Mouse (Mus musculus) hindbrain, embryonic 14.5 days (tissue): ENCODE results near the gene Stard13. TPM values are rescaled to one million over a fixed set of nuclear protein-coding genes. Genes with fewer than 3 reads are reported as not detected.

ENCODE experiments used
- ATAC-seq: fragments of 200-750 bp; cut with Nextera tagmentation; 2 replicates; pipeline ENCODE4 v1.8.0; 2017; ENCODE audit warnings: moderate number of reproducible peaks, mild to moderate bottlenecking, moderate TSS enrichment, moderate library complexity; ENCODE audit not compliant: low FRiP score
- DNase-seq: peaks from one replicate; pipeline ENCODE4 v3.0.0-alpha.2; 2015; ENCODE audit warnings: low spot score
- H3K27ac ChIP-seq: fragments of 300-500 bp; sonication (generic); 2 replicates; pipeline ENCODE4 v1.5.1; 2014; ENCODE audit warnings: mild to moderate bottlenecking, moderate library complexity
- H3K27me3 ChIP-seq: fragments of 300-500 bp; sonication (generic); 2 replicates; pipeline ENCODE4 v1.6.1; 2014; ENCODE audit warnings: mild to moderate bottlenecking, low read length, mixed read lengths; ENCODE audit not compliant: control insufficient read depth, insufficient read depth
- H3K36me3 ChIP-seq: fragments of 300-500 bp; sonication (generic); replicated peaks from 2 replicates; pipeline ENCODE4 v1.6.1; 2014; ENCODE audit not compliant: control insufficient read depth, insufficient read depth
- H3K4me1 ChIP-seq: fragments of 300-500 bp; sonication (generic); replicated peaks from 2 replicates; pipeline ENCODE4 v1.6.1; 2014; ENCODE audit warnings: antibody characterized with exemption, low read length, mixed read lengths; ENCODE audit not compliant: control insufficient read depth, insufficient read depth
- H3K4me2 ChIP-seq: fragments of 300-500 bp; sonication (generic); replicated peaks from 2 replicates; pipeline ENCODE4 v1.6.1; 2014; ENCODE audit warnings: mild to moderate bottlenecking, moderate library complexity
- H3K4me3 ChIP-seq: fragments of 300-500 bp; sonication (generic); replicated peaks from 2 replicates; pipeline ENCODE4 v1.5.1; 2014; ENCODE audit warnings: mild to moderate bottlenecking, low read length
- H3K9ac ChIP-seq: fragments of 300-500 bp; sonication (generic); 2 replicates; pipeline ENCODE4 v1.6.1; 2014
- H3K9me3 ChIP-seq: fragments of 300-500 bp; sonication (generic); 2 replicates; pipeline ENCODE4 v1.6.1; 2016; ENCODE audit warnings: low read length; ENCODE audit not compliant: control insufficient read depth
- WGBS: fragments of 180-500 bp; shearing (Covaris S2); extraction: QIAGEN DNeasy Blood & Tissue Kit; methylation state at CpG from one replicate; pipeline ENCODE4 v1.1.7; 2014; 5-methylcytosine and 5-hydroxymethylcytosine counted together
- polyA plus RNA-seq: library from polyadenylated mRNA; unstranded; fragments of >200 nt; fragmentation: Nextera tagmentation; extraction: Ambion mirVana; gene quantifications from 2 replicates; pipeline ENCODE4 v1.2.1, GENCODE M21; 2014

Gene Stard13
- polyA plus RNA-seq, 1 experiment from 2014 or later: 6.0 TPM

DNA sequence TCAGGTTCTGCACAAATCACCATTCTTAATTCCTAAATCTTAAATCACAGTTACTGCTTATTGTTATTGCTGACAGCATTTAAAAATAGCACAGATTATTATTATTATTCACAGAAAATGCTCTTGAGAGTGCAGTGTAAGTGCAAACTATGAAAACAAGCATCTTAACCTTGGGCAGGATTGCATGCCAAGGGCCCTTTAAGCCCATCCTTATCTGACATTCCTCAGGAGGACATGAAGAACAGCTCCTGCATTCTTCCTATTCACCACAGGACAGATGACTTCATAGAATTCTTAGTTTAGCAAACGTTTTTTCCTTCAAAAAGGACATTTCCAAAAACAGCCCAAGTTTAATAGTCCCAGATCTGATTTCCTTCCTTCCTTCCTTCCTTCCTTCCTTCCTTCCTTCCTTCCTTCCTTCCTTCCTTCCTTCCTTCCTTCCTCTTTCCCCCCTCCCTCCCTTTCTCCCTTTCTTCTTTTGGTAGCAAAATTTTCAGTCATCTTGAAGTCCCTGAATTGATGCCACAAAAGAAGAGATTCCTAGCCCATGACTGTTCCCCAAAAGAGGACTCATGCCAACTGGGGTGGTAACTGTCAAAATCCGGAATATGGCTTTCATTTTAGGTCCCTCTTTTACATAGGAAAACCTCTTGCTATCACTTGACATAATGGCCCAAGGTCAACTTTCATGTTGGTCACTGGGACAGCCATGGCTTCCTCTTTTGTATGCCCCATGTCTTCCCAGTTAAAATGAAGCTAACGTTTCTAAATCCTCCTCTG is 140.6 kb downstream of the Stard13 start:
- no peaks in the 10 kb centered on the region for H3K36me3 ChIP-seq
- WGBS: 78% methylated on average over 3 of the region's 3 CpGs
- 0 out of 2 replicates have a peak, but pooled peaks cover 4% of the 10 kb centered on the region for H3K4me1 ChIP-seq
- H3K4me2 ChIP-seq: no peak overlapping the region
- DNase-seq (no peak), ATAC-seq (no peak)
- no peak overlapping the region for H3K9ac ChIP-seq
- no peaks in the 10 kb centered on the region for H3K9me3 ChIP-seq
- no peak overlapping the region for H3K27ac ChIP-seq
- H3K4me3 ChIP-seq: no peak overlapping the region
- H3K27me3 ChIP-seq: no peaks in the 10 kb centered on the region

DNA sequence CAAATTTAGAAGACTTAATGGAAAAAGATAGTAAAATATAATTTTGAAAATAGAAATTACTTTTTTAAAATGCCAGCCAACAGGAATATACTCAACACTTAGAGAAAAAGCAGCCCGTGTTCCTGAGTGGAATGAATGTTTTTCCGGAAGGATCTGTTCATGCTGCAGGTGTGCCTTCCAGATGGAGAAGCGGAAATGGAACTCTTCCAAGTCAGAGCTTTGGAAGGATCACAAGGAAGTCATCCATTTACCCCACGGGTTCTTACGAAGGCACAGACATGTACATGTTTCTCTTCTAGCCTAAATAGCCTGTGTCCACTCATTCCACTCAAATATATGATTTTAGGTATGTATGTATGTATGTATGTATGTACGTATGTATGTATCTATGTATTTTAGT is 142.6 kb downstream of the Stard13 start:
- peaks cover 11% of the 10 kb centered on the region; the same call in 1 of the 2 replicates for H3K4me1 ChIP-seq
- no peaks in the 10 kb centered on the region for H3K36me3 ChIP-seq
- no peaks in the 10 kb centered on the region for H3K27me3 ChIP-seq
- no peak overlapping the region for H3K4me3 ChIP-seq
- 95% methylated on average over 6 of the region's 6 CpGs for WGBS
- H3K9ac ChIP-seq: no peak overlapping the region
- DNase-seq (no peak), ATAC-seq (no peak)
- no peak overlapping the region for H3K27ac ChIP-seq
- H3K9me3 ChIP-seq: no peaks in the 10 kb centered on the region
- no peak overlapping the region for H3K4me2 ChIP-seq

DNA sequence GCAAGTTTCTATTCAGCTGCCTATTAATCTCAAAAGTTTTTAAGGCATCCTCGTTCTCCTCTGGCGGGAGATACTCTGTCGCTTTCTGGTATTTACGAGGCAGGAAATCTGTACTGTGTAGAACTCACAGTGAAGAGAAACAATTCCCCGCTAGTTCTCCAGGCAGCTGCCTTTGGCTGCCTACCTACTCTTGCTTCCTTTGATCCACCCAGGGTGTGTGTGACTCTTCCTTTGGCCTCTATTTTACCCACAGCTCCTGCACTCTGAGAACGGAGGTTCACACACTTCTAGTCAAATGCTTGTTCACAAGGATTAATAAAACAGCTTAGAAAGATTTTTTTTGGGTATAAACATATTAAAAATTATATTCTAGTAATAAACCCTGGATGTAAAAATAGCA is 144.4 kb downstream of the Stard13 start:
- Histone ChIP-seq H3K4me3 (no peak overlapping the region), H3K27me3 (no peaks in the 10 kb centered on the region), H3K27ac (no peak overlapping the region), H3K9me3 (no peaks in the 10 kb centered on the region), H3K9ac (no peak overlapping the region), H3K4me2 (no peak overlapping the region), H3K4me1 (peaks cover 11% of the 10 kb centered on the region; the same call in 1 of the 2 replicates), H3K36me3 (no peaks in the 10 kb centered on the region)
- WGBS: 76% methylated on average over 6 of the region's 6 CpGs
- DNase-seq (no peak), ATAC-seq (no peak)

DNA sequence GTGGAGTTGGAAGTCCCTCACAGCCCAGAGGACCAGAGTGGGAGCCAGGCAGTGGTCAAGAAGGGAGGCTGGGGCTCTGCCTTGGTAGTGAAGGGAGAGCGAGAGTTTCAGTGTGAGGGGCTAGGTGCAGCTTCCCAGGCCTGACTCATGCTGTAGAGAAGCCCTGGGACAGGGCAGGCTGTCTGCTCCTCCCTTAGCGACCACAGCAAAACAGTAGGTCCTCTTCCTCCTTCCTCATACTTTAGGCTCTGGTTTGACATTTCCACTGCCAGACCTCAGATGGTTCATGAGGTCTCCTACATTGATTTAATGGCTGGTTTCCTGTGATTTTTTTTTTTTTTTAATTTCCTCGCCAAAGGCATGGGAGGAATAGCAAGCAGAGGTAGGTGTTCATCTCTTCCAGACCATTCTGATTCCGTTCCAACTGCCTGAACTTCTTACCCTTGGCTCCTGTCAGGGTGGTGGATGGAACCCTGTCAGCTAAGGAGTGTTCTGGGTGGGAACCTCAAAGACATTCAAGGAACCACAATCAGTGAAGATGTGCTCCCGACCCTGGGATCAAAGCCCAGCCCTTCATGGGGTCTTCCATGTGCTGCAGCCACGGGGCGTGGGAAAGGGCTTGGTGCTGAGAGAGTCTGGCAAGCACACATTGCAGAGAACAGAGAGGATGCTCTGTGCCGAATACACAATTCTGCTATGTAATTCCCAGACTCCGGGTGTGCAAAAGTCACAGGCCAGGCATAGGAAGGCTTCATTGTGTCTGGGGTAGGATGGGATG is 147.0 kb downstream of the Stard13 start:
- H3K4me3 ChIP-seq: no peak overlapping the region
- no peak overlapping the region for H3K4me2 ChIP-seq
- WGBS: 77% methylated on average over 9 of the region's 9 CpGs
- no peaks in the 10 kb centered on the region for H3K9me3 ChIP-seq
- H3K9ac ChIP-seq: no peak overlapping the region
- ATAC-seq (no peak), DNase-seq (no peak)
- peaks cover 11% of the 10 kb centered on the region; the same call in 1 of the 2 replicates for H3K4me1 ChIP-seq
- no peaks in the 10 kb centered on the region for H3K27me3 ChIP-seq
- no peak overlapping the region for H3K27ac ChIP-seq
- H3K36me3 ChIP-seq: no peaks in the 10 kb centered on the region

DNA sequence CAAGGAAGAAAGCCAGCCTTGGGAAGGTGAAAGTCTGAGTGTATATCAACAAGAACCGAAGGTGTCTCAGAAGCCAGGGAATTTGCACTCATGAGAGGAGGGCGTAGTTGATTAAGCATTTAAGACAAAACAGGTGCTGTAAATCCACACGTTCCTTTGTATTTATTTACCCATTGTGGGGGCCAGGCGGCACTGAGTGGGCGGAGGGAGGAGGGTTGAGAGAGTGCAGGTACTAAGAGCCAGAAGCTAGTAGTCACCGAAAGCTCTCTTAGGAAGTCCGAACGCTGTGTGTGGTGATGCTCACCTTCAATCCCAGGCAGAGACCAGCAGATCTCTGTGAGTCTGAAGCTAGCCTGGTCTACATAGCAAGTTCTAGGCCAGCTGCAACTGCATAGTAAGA is 147.9 kb downstream of the Stard13 start:
- no peaks in the 10 kb centered on the region for H3K9me3 ChIP-seq
- no peak overlapping the region for H3K27ac ChIP-seq
- ATAC-seq: no peak
- H3K4me1 ChIP-seq: peaks cover 11% of the 10 kb centered on the region; the same call in 1 of the 2 replicates
- 85% methylated on average over 8 of the region's 8 CpGs for WGBS
- no peaks in the 10 kb centered on the region for H3K27me3 ChIP-seq
- DNase-seq: no peak
- H3K9ac ChIP-seq: no peak overlapping the region
- no peaks in the 10 kb centered on the region for H3K36me3 ChIP-seq
- no peak overlapping the region for H3K4me3 ChIP-seq
- H3K4me2 ChIP-seq: no peak overlapping the region

DNA sequence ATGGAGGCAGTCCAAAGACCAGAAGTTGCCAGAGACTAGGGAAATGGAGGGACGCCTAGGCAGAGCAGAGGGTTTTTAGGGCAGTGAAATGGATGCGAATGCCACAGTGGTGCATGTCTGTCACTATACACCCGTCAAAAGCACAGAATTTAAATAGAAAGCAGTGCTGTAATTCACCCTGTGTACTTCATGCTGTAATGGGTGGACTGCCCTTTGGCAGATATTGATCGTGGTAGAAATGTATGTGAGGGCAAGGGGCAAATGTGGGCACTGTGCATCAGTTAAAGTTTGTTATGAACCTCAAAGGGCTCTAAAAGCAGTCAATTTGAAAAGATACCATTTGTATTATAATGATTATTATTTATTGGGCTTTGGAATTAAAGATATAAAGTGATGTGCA is 153.4 kb downstream of the Stard13 start:
- H3K9ac ChIP-seq: no peak overlapping the region
- H3K27me3 ChIP-seq: no peaks in the 10 kb centered on the region
- H3K27ac ChIP-seq: no peak overlapping the region
- DNase-seq (no peak), ATAC-seq (no peak)
- no peak overlapping the region for H3K4me2 ChIP-seq
- H3K4me3 ChIP-seq: no peak overlapping the region
- H3K36me3 ChIP-seq: no peaks in the 10 kb centered on the region
- WGBS: 74% methylated on average over 4 of the region's 4 CpGs
- no peaks in the 10 kb centered on the region for H3K9me3 ChIP-seq
- H3K4me1 ChIP-seq: no peaks in the 10 kb centered on the region

DNA sequence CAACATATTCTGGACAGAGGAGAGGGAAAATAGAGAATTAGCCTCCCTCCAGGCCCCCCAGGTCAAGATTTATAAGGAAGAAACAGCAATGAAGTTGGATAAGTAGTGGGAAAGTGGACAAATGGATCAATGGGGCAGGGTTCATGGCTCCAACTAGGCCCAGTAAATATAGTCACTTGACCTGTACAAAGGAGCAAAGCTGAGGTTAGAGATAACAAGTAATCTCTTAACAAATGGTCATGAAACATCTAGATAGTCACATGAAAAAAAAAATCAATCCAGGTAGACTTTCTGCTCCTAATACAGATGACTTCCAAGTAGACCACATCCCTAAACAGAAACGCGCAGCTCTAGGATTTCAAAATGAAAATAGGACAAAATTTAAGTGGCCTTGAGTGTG is 155.7 kb downstream of the Stard13 start:
- no peak overlapping the region for H3K9ac ChIP-seq
- WGBS: 95% methylated on average over 2 of the region's 2 CpGs
- H3K4me1 ChIP-seq: no peaks in the 10 kb centered on the region
- DNase-seq (no peak), ATAC-seq (no peak)
- H3K27me3 ChIP-seq: no peaks in the 10 kb centered on the region
- no peak overlapping the region for H3K27ac ChIP-seq
- no peak overlapping the region for H3K4me2 ChIP-seq
- no peak overlapping the region for H3K4me3 ChIP-seq
- H3K9me3 ChIP-seq: no peaks in the 10 kb centered on the region
- no peaks in the 10 kb centered on the region for H3K36me3 ChIP-seq

DNA sequence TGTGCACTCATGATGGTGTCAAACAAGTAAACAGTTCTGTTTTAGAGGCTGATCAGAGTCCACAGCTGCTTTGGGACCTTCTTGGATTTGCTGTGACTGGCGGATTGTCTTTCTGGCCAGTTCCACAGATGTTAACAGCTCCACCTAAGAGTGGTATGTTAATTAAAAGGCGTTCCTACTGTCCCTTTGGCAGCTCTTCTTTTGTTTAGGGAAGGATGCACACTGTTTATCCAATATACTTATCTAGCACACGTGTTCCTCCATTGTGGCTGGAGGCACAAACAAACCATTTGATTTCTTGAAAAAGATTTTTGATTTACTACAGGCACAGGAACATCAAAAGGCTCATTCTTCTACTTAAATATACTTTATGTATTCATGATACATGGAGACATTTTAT is 156.7 kb downstream of the Stard13 start:
- ATAC-seq: no peak
- 67% methylated on average over 3 of the region's 3 CpGs for WGBS

DNA sequence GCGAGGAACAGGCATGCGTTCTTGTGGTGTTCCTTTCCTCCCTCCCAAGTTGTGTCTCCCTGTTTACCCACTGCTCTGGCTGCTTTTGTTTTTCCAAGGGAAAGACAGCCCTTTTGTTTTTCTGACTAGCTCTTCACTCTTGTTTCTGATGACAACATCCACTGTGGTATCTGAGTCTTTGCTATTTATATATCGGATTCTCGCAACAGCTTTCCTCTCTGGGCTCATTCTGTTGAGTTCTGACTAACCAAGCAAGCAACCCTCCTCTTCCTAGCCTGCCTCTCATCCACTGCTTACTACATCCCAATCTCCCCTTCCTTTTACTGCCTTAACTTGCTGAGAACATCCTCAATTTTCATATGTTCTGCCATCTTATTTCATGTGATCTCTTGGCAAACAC is 159.4 kb downstream of the Stard13 start:
- no peak for ATAC-seq
- Histone ChIP-seq H3K9ac (no peak overlapping the region), H3K4me1 (no peaks in the 10 kb centered on the region), H3K4me3 (no peak overlapping the region), H3K4me2 (no peak overlapping the region), H3K36me3 (no peaks in the 10 kb centered on the region), H3K9me3 (no peaks in the 10 kb centered on the region), H3K27me3 (no peaks in the 10 kb centered on the region), H3K27ac (no peak overlapping the region)
- 79% methylated on average over 4 of the region's 4 CpGs for WGBS
- DNase-seq: no peak

More for the DNA sequence above, 156.7 kb downstream of the Stard13 start:
- no peak overlapping the region for H3K9ac ChIP-seq
- no peaks in the 10 kb centered on the region for H3K36me3 ChIP-seq
- H3K27ac ChIP-seq: no peak overlapping the region
- no peaks in the 10 kb centered on the region for H3K9me3 ChIP-seq
- H3K4me1 ChIP-seq: no peaks in the 10 kb centered on the region
- H3K4me2 ChIP-seq: no peak overlapping the region
- H3K27me3 ChIP-seq: no peaks in the 10 kb centered on the region
- no peak for DNase-seq
- H3K4me3 ChIP-seq: no peak overlapping the region
